Mouse (Mus musculus) liver, embryonic 15.5 days (tissue): Measurements from ENCODE around the gene Psmg3. TPM values are rescaled to one million over a fixed set of nuclear protein-coding genes. Genes with fewer than 3 reads are reported as not detected.

Experiments
- ATAC-seq: fragments of 200-750 bp; cut with Nextera tagmentation; 2 replicates; pipeline ENCODE4 v1.8.0; 2017; ENCODE audit warnings: moderate number of reproducible peaks, mild to moderate bottlenecking, moderate library complexity; ENCODE audit not compliant: insufficient read depth
- H3K27ac ChIP-seq: fragments of 300-500 bp; sonication (generic); replicated peaks from 2 replicates; pipeline ENCODE4 v1.5.1; 2015; ENCODE audit warnings: mild to moderate bottlenecking, inconsistent platforms
- H3K27me3 ChIP-seq: fragments of 300-500 bp; sonication (generic); 2 replicates; pipeline ENCODE4 v1.6.1; 2015; ENCODE audit warnings: mild to moderate bottlenecking, inconsistent platforms
- H3K36me3 ChIP-seq: fragments of 300-500 bp; sonication (generic); replicated peaks from 2 replicates; pipeline ENCODE4 v1.6.1; 2015; ENCODE audit warnings: moderate library complexity, mild to moderate bottlenecking, inconsistent platforms
- H3K4me1 ChIP-seq: fragments of 300-500 bp; sonication (generic); replicated peaks from 2 replicates; pipeline ENCODE4 v1.6.1; 2015; ENCODE audit warnings: inconsistent platforms
- H3K4me2 ChIP-seq: fragments of 300-500 bp; sonication (generic); 2 replicates; pipeline ENCODE4 v1.6.1; 2015; ENCODE audit warnings: moderate library complexity, mild to moderate bottlenecking, inconsistent platforms
- H3K4me3 ChIP-seq: fragments of 300-500 bp; sonication (generic); replicated peaks from 2 replicates; pipeline ENCODE4 v1.5.1; 2015; ENCODE audit warnings: mild to moderate bottlenecking, inconsistent platforms
- H3K9ac ChIP-seq: fragments of 300-500 bp; sonication (generic); 2 replicates; pipeline ENCODE4 v1.6.1; 2015; ENCODE audit warnings: moderate library complexity, mild to moderate bottlenecking, inconsistent platforms
- H3K9me3 ChIP-seq: fragments of 300-500 bp; sonication (generic); replicated peaks from 2 replicates; pipeline ENCODE4 v1.6.1; 2016; ENCODE audit warnings: inconsistent platforms
- WGBS: fragments of 180-500 bp; shearing (Covaris S2); methylation state at CpG from one replicate; pipeline ENCODE4 v1.1.7; 2015; ENCODE audit warnings: mixed read lengths; ENCODE audit not compliant: insufficient replicate concordance; 5-methylcytosine and 5-hydroxymethylcytosine counted together
- polyA plus RNA-seq: library from polyadenylated mRNA; unstranded; fragments of >200 nt; fragmentation: Nextera tagmentation; extraction: Ambion mirVana; gene quantifications from 2 replicates; pipeline ENCODE4 v1.2.1, GENCODE M21; 2015

The Psmg3 gene
- polyA plus RNA-seq, 1 experiment from 2014 or later: 41.4 TPM

- Histone ChIP-seq H3K4me1 (peaks cover 85% of the 10 kb centered on the region), H3K9me3 (no peaks in the 10 kb centered on the region), H3K36me3 (peaks cover 51% of the 10 kb centered on the region), H3K27ac (peak overlapping the region; percentile 97), H3K4me2 (peak overlapping the region; percentile 76), H3K27me3 (no peaks in the 10 kb centered on the region), H3K4me3 (peak overlapping the region; percentile 99), H3K9ac (peak overlapping the region; percentile 98)
- no peak for ATAC-seq
- WGBS: 70% methylated on average over 5 of the region's 5 CpGs
These were observed 32.5 kb downstream of the Psmg3 start for GRCm38 (mm10) chr5:139794137-139794536.

GRCm38 (mm10) chr5:139793338-139794089, 33.2 kb downstream of the Psmg3 start:
- peak overlapping the region; percentile 99 for H3K4me3 ChIP-seq
- WGBS: 6% methylated on average over 11 of the region's 11 CpGs
- ATAC-seq: peak; percentile 34

GRCm38 (mm10) chr5:139792966-139793337, 33.7 kb downstream of the Psmg3 start:
- peaks cover 75% of the 10 kb centered on the region for H3K4me1 ChIP-seq
- WGBS: 4% methylated on average over 3 of the region's 3 CpGs
- peak overlapping the region; percentile 97 for H3K27ac ChIP-seq
- ATAC-seq: no peak
- peak overlapping the region; percentile 76 for H3K4me2 ChIP-seq
- no peaks in the 10 kb centered on the region for H3K9me3 ChIP-seq
- H3K9ac ChIP-seq: peak overlapping the region; percentile 98
- no peaks in the 10 kb centered on the region for H3K27me3 ChIP-seq
- H3K4me3 ChIP-seq: peak overlapping the region; percentile 99
- peaks cover 39% of the 10 kb centered on the region for H3K36me3 ChIP-seq

More at GRCm38 (mm10) chr5:139793338-139794089, 33.2 kb downstream of the Psmg3 start:
- Histone ChIP-seq H3K4me2 (peak overlapping the region; percentile 76), H3K27ac (peak overlapping the region; percentile 97), H3K9me3 (no peaks in the 10 kb centered on the region), H3K27me3 (no peaks in the 10 kb centered on the region), H3K4me1 (peaks cover 81% of the 10 kb centered on the region), H3K9ac (peak overlapping the region; percentile 98), H3K36me3 (peaks cover 44% of the 10 kb centered on the region)

- peak overlapping the region; percentile 76 for H3K4me2 ChIP-seq
- H3K4me3 ChIP-seq: peak overlapping the region; percentile 99
- 2% methylated on average over 11 of the region's 11 CpGs for WGBS
- ATAC-seq: peak; percentile 3; the same call in 1 of the 2 replicates
- H3K27me3 ChIP-seq: no peaks in the 10 kb centered on the region
- H3K9me3 ChIP-seq: no peaks in the 10 kb centered on the region
- H3K36me3 ChIP-seq: peaks cover 32% of the 10 kb centered on the region
- H3K4me1 ChIP-seq: peaks cover 68% of the 10 kb centered on the region
- peak overlapping the region; percentile 97 for H3K27ac ChIP-seq
- peak overlapping the region; percentile 98 for H3K9ac ChIP-seq
These were observed 34.4 kb downstream of the Psmg3 start for GRCm38 (mm10) chr5:139792159-139792775.

GRCm38 (mm10) chr5:139791227-139792158, 35.2 kb downstream of the Psmg3 start, which contains the start of gene Mafk:
Gene Mafk (plus strand): TSS chr5:139791513.
- ATAC-seq: peak; percentile 82
- Histone ChIP-seq H3K4me3 (peak within 1 kb of the TSS; percentile 99), H3K9me3 (no peaks in the 10 kb centered on the region), H3K4me2 (peak within 1 kb of the TSS; percentile 76), H3K27ac (peak within 1 kb of the TSS; percentile 97), H3K36me3 (peaks cover 25% of the 10 kb centered on the region), H3K9ac (peak within 1 kb of the TSS; percentile 98), H3K27me3 (no peaks in the 10 kb centered on the region), H3K4me1 (peaks cover 60% of the 10 kb centered on the region)
- WGBS: under 1% methylated on average over 92 of the region's 92 CpGs

GRCm38 (mm10) chr5:139789466-139789865, 37.2 kb downstream of the Psmg3 start:
- WGBS: 27% methylated on average over 4 of the region's 4 CpGs

GRCm38 (mm10) chr5:139781406-139781805, 45.3 kb downstream of the Psmg3 start:
- Histone ChIP-seq H3K4me2 (no peak overlapping the region), H3K4me3 (no peak overlapping the region), H3K27me3 (no peaks in the 10 kb centered on the region; the same call in 1 of the 2 replicates), H3K9ac (no peak overlapping the region), H3K27ac (no peak overlapping the region), H3K9me3 (no peaks in the 10 kb centered on the region), H3K36me3 (no peaks in the 10 kb centered on the region), H3K4me1 (peaks cover 8% of the 10 kb centered on the region; the same call in 1 of the 2 replicates)
- 79% methylated on average over 8 of the region's 8 CpGs for WGBS
- no peak for ATAC-seq

More at GRCm38 (mm10) chr5:139789466-139789865, 37.2 kb downstream of the Psmg3 start:
- Histone ChIP-seq H3K27ac (0 out of 2 replicates have a peak overlapping the region, but pooled peaks have one; percentile 29), H3K36me3 (peaks cover 5% of the 10 kb centered on the region; the same call in 1 of the 2 replicates), H3K4me2 (no peak overlapping the region), H3K4me1 (peaks cover 40% of the 10 kb centered on the region), H3K4me3 (no peak overlapping the region), H3K9ac (no peak overlapping the region), H3K9me3 (no peaks in the 10 kb centered on the region), H3K27me3 (no peaks in the 10 kb centered on the region)
- no peak for ATAC-seq

- 33% methylated on average over 5 of the region's 5 CpGs for WGBS
- no peak overlapping the region; the same call in 1 of the 2 replicates for H3K27ac ChIP-seq
These were observed 49.7 kb downstream of the Psmg3 start for GRCm38 (mm10) chr5:139776966-139777365.

GRCm38 (mm10) chr5:139775216-139775926, 51.3 kb downstream of the Psmg3 start, which contains the start of gene Ints1:
Gene Ints1 (minus strand): TSS chr5:139775674.
- Histone ChIP-seq H3K36me3 (peaks cover 36% of the 10 kb centered on the region), H3K4me1 (peaks cover 26% of the 10 kb centered on the region), H3K4me3 (peak within 1 kb of the TSS; percentile 89), H3K9ac (peak within 1 kb of the TSS; percentile 83), H3K27me3 (no peaks in the 10 kb centered on the region), H3K9me3 (no peaks in the 10 kb centered on the region), H3K27ac (peak within 1 kb of the TSS; percentile 70), H3K4me2 (peak within 1 kb of the TSS; percentile 90)
- under 1% methylated on average over 55 of the region's 55 CpGs for WGBS
- peak; percentile 88 for ATAC-seq

More at GRCm38 (mm10) chr5:139776966-139777365, 49.7 kb downstream of the Psmg3 start:
- H3K9me3 ChIP-seq: no peaks in the 10 kb centered on the region
- H3K27me3 ChIP-seq: no peaks in the 10 kb centered on the region
- H3K36me3 ChIP-seq: peaks cover 20% of the 10 kb centered on the region
- H3K4me1 ChIP-seq: peaks cover 26% of the 10 kb centered on the region
- no peak overlapping the region for H3K9ac ChIP-seq
- no peak for ATAC-seq
- no peak overlapping the region for H3K4me3 ChIP-seq
- H3K4me2 ChIP-seq: no peak overlapping the region
